In genomic region chr1:78595521-78596139, GRCm38 (mm10) we compare ENCODE assay signal across 29 mouse cellular contexts.
A peak's percentile ranks its signal among the peaks of the same experiment; 100 is the strongest.
DNase-seq lines count a peak whose midpoint lies in the region; ATAC-seq lines count a peak whose summit lies in the region.
"Had no signal": no experiment of that assay in that cellular context is flagged by ENCODE, and none has a peak within 500 bp of the region (broad histone marks: within the 10 kb centered on the region; RNA-seq: fewer than 3 reads in every experiment).

No protein-coding gene starts in this region.

- H3K36me3 ChIP-seq in heart, embryonic 10.5 days, result no peaks in the 10 kb centered on the region
- H3K36me3 ChIP-seq: embryonic facial prominence, embryonic 12.5 days; heart, embryonic 13.5 days; hindbrain, embryonic 12.5 days; intestine, embryonic 15.5 days; limb, embryonic 13.5 days; lung, embryonic 15.5 days had no signal

- ATAC-seq in common myeloid progenitor, adult 5-6 weeks (replicated peaks; ENCODE audit: low read depth, poor library complexity, severe bottlenecking), result 0 out of 2 replicates have a peak, but pooled peaks have one; percentile 18
- ATAC-seq in megakaryocyte, adult 5-6 weeks (ENCODE audit: poor library complexity, severe bottlenecking), result peak; percentile 85
- ATAC-seq: forebrain, embryonic 14.5 days; hindbrain, postnatal 0 days; intestine, embryonic 15.5 days had no signal

- peak; percentile 61 for DNase-seq in heart, embryonic 10.5 days (ENCODE audit: low spot score)
- no peak for DNase-seq in heart, postnatal 36 days
- no peak for DNase-seq in left cerebral cortex, postnatal 36 days (ENCODE audit: low spot score in 2 of 2)
- DNase-seq in urinary bladder, postnatal 10 days (ENCODE audit: low spot score), result no peak
- DNase-seq: adrenal gland, adult 8-10 months; cerebellum, adult 9-10 months; gastrocnemius, postnatal 14 days; heart, adult 18-20 months; heart, postnatal 10 days; kidney, adult 2 months; kidney, postnatal 10 days; midbrain, embryonic 14.5 days; right cerebral cortex, postnatal 4 days; thymus, adult 18-20 months; thymus, postnatal 25 days had no signal

- H3K27me3 ChIP-seq in heart, embryonic 10.5 days (ENCODE audit: insufficient read depth, poor library complexity, severe bottlenecking), result no peaks in the 10 kb centered on the region
- H3K27me3 ChIP-seq: CH12.LX; embryonic facial prominence, embryonic 12.5 days; heart, embryonic 13.5 days; hindbrain, embryonic 12.5 days; intestine, embryonic 15.5 days; limb, embryonic 13.5 days; lung, embryonic 15.5 days had no signal

- intact Hi-C loops in heart, postnatal 36 days (cut with DNase I), result no loop called here
- intact Hi-C loops in left cerebral cortex, postnatal 36 days (cut with DNase I), result no loop called here

- no peak overlapping the region for H3K4me3 ChIP-seq in heart, embryonic 10.5 days
- H3K4me3 ChIP-seq: embryonic facial prominence, embryonic 12.5 days; heart, embryonic 13.5 days; hindbrain, embryonic 12.5 days; intestine, embryonic 15.5 days; left cerebral cortex, adult 2 months; limb, embryonic 13.5 days; lung, embryonic 15.5 days; megakaryocyte, embryonic 14.5 days had no signal

- WGBS in heart, embryonic 10.5 days, result 68% methylated on average over 14 of the region's 14 CpGs

- H3K4me1 ChIP-seq in heart, embryonic 10.5 days, result peaks cover 21% of the 10 kb centered on the region
- H3K4me1 ChIP-seq: hindbrain, embryonic 12.5 days; intestine, embryonic 15.5 days; limb, embryonic 13.5 days had no signal

- no peaks in the 10 kb centered on the region for H3K9me3 ChIP-seq in heart, embryonic 10.5 days
- H3K9me3 ChIP-seq: embryonic facial prominence, embryonic 12.5 days; heart, embryonic 13.5 days; hindbrain, embryonic 12.5 days; intestine, embryonic 15.5 days; limb, embryonic 13.5 days; lung, embryonic 15.5 days had no signal

- no peak overlapping the region for H3K27ac ChIP-seq in heart, embryonic 10.5 days
- H3K27ac ChIP-seq: embryonic facial prominence, embryonic 12.5 days; heart, embryonic 13.5 days; hindbrain, embryonic 12.5 days; hindbrain, postnatal 0 days; intestine, embryonic 15.5 days; left cerebral cortex, adult 2 months; limb, embryonic 13.5 days; lung, embryonic 15.5 days; stomach, postnatal 0 days had no signal
